Mouse (Mus musculus) C2C12 (cell line): ENCODE measurements around the gene Pld6.

Experiments
- CTCF ChIP-seq: IDR thresholded peaks from one replicate; pipeline ENCODE4 v1.5.1; 2011; ENCODE audit not compliant: control insufficient read depth, insufficient read depth, insufficient read length
- FOSL1 ChIP-seq: IDR thresholded peaks from one replicate; pipeline ENCODE4 v1.8.0; 2011; ENCODE audit warnings: mild to moderate bottlenecking, low read length; ENCODE audit not compliant: poor library complexity, insufficient read depth, severe bottlenecking
- MYOG ChIP-seq: IDR thresholded peaks from one replicate; pipeline ENCODE4 v1.6.1; 2011; ENCODE audit not compliant: control insufficient read depth, insufficient read length; ENCODE audit errors: extremely low read depth
- USF1 ChIP-seq: IDR thresholded peaks from one replicate; pipeline ENCODE4 v1.6.1; 2011; ENCODE audit warnings: low read depth, mild to moderate bottlenecking, control low read depth, moderate library complexity

DNA sequence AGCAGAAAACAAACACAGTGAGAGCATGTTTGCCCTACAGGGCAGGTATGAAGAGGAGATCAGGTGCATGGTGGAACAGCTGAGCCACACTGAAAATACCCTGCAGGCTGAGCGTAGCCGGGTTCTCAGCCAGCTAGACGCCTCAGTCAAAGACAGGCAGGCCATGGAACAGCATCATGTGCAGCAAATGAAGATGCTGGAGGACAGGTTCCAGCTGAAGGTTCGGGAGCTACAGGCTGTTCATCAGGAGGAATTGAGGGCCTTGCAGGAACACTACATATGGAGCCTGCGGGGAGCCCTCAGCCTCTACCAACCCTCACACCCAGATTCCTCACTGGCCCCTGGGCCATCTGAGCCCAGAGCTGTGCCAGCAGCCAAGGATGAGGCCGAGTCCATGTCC lies 26.6 kb downstream of the Pld6 start:
- no peak for TF ChIP-seq USF1
- no peak for TF ChIP-seq CTCF
- TF ChIP-seq FOSL1 = no peak
- TF ChIP-seq MYOG = no peak
